Mouse (Mus musculus) cerebellum, postnatal 14 days (tissue): ENCODE results near the gene Nudt4.

Source experiments
- DNase-seq, 2 experiments: peaks; one replicate each; pipeline ENCODE4 v3.0.0; 2021; ENCODE audit warnings: mixed read lengths in 2 of 2

The Nudt4 gene

DNA sequence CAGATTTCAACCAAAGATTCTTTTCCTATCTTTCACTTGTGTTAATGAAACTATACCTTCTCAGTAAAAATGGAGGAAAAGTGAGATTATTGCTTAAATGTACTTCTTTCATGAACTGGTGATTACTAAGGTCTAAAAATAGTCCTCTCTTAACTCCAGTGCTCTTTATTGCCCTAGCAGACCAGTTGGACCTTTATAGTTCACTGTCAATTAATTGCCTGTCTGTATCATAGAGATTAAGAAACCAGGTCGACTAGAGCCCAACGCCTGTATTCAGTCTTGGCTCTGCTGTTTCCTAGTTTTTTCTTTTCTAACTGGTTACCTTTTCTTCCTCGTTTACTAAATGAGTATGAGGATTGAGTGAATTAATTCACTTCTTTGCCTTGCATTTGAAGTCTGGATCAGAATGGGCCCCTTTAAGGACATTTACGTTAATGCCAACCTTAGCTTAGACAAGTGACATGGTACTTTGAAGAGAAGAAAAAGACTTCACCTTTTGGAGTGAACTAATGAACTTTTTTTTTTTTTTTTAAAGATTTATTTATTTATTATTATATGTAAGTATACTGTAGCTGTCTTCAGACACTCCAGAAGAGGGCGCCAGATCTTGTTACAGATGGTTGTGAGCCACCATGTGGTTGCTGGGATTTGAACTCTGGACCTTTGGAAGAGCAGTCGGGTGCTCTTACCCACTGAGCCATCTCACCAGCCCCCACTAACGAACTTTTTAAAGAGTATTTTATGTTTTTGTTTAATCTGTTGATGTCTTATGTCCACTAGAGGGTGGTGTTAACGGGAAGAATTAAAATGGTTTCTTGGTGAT lies 28.3 kb downstream of the Nudt4 start:
- DNase-seq, result no peak

DNA sequence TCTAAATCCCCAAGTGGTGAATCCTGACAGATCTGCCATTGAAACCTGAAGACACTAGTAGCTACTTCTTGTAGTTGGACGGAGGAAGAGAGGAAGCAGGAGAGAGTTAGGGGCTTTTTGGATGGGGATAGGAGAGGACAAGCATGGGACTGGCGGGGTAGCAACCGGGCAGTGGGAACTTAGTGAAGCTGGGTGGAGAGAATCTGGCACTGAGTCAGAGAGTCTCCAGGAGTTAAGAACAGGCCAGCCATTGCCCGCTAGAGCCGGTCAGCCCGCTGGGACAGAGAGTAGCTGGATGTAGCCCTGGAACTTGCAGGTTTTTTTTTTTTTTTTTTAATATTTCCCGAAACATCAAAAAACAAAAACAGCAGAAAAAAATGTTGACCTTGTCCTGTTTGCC lies 30.6 kb downstream of the Nudt4 start:
- DNase-seq, result no peak

DNA sequence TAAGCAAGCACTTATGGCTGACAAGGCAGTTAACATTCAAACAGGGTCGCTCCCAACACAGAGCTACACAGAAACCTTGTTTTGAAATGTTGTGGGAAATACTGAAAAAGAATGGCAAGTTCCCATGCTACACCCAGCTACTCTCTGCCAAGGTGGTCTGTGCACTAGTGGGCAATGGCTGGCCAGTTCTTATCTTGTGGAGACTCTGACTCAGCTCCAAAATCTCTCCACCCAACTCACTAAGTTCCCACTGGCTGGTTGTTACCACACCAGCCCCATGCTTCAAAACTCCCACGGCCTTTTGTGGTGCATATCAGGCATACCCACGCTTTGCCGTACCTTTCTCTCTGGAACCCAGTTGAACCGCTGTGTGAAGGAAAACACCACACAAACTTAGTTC lies 31.0 kb downstream of the Nudt4 start:
- no peak for DNase-seq

DNA sequence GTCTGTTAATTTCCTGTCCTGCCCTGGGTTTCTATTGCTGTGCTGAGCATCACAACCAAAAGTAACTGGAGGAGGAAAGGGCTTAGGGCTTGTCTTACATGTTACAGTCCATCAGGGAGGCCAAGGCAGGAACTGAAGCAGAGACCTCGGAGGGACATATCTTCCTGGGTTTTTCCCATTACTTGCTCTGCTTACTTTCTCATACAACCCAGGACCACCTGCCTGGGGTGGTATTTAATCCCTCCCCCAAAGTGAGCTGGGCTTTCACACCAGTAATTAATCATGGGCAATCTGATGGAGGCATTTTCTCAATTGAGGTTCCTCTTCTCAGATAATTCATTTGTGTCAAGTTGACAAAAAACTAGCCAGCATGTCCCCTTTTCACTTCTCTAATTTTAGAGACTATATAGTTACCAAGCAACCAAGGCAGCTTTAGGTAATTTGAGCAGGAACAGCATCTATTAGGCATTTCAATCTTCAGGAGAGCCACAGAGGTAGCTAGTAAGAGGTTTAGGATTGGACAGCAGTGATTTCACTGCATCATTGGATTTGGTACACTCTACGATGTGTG lies 33.3 kb downstream of the Nudt4 start:
- no peak for DNase-seq

DNA sequence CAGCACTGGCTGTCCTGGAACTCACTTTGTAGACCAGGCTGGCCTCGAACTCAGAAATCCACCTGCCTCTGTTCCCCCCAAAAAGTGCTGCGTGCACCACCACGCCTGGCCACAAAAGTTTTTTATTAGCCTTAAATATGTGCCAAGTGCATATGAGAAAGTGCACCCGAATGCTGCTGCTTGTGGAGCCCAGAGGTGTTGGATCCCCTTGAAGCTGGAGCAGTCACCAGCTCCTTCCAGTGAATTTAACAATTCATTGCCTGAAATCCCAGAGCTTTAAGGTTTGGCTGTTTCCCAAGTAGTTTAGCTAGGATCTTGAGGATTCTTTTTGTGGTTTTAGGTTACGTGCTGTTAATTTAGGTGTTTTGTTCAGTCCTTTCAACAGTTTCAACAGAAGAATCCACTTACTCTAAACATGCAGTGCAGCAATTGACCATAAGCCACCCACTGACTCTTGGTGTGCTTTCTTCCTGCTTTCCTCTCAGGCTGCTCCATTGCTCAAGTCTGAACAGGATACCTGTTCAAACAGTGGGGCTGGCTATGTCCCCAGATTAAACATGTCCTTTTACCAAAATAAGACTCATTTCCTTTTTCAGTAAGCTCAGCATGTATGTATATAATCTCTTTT lies 37.3 kb downstream of the Nudt4 start:
- DNase-seq, result no peak

DNA sequence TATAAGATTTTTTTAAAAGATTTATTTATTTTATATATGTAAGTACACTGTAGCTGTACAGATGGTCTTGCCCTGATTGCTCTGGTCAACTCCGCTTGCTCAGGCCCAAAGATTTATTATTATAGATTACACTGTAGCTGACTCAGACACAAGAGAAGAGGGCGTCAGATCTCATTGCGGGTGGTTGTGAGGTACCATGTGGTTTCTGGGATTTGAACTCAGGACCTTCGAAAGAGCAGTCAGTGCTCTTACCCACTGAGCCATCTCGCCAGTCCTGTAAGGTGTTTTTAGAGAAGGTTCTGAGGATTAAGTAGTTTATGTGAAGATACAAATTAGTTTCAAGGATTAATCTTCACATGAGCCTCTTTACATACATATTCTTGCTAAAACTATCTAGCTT lies 38.1 kb downstream of the Nudt4 start:
- no peak for DNase-seq

DNA sequence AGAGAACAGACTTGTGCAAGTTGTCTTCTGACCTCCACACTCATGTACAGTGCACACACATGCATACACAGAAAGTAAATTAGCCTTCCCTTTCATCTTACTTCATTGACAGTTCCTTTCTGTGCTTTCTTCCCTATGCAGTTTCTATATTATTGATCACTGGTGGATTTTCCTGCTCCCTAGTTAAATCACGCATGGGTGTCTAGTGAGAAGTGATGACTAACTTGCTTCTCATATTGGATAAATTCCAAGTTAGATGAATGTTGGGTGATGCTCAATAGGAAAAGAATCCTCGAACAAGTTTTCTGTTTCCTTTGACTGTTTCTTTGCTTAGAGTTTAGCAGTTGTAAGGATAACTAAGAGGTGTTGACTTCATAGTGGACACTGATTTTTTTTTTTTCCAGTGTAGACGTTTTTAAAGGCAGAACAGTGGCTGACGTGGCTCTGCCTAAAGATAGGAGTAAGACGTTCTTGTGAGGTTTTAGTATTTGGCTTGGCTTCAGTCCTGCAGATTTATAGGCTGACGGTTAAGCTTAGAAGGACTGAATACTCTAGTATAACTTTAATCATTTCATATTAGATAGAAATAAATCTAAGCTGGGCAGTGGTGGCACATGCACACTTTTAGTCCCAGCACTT lies 38.8 kb downstream of the Nudt4 start:
- DNase-seq, result no peak

DNA sequence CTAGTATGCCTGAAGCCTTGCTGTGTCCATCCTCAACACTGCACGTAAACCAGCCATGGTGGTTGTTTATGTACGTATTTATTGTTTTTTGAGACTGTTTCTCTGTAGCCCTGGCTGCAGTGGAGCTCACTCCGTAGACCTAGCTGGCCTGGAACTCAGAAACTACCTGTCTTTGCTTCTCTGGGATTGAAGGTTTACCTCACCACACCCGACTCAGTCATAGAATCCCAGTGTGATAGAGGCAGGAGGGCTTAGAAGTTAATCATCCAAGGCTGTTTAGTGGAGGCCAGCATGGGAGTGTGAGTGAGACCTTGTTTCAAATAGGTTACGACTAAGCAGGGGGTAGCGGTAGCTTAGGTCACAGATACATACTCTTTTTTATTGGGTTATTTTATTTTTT lies 46.3 kb downstream of the Nudt4 start:
- DNase-seq, result no peak

DNA sequence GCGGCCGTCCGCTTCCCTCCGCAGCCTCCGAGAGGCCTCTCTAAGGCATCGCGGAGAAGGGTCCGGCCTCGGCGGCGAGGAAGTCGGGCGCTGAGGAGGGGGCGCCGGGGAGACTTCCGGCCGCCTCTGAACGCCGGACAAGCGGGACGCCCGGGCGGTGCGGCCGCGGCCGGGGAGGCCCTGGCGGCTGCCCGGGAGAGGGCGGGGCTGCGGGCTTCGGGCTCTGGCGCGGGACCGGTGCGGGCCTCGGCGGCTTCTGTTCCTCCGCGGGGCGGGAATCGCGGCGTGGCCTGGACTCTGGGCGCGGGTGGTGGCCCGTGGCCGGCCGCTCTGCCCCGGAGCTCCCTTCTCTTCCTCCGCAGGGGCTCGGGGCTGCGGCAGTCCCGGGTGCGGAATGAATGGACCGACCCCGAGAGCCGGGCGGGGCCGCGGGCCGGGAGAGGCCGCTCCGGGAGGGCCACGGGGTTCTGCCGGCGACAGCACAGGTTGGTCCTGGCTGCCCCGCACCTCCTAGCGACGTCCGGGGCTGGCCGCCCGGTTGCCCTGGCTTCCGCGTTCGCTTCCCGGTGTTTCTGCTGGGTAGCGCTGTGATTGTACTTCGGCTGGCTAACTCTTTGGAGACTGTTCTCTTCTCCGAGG lies 48.5 kb downstream of the Nudt4 start:
- peak in 1 of 2 experiments; percentile 71 for DNase-seq

DNA sequence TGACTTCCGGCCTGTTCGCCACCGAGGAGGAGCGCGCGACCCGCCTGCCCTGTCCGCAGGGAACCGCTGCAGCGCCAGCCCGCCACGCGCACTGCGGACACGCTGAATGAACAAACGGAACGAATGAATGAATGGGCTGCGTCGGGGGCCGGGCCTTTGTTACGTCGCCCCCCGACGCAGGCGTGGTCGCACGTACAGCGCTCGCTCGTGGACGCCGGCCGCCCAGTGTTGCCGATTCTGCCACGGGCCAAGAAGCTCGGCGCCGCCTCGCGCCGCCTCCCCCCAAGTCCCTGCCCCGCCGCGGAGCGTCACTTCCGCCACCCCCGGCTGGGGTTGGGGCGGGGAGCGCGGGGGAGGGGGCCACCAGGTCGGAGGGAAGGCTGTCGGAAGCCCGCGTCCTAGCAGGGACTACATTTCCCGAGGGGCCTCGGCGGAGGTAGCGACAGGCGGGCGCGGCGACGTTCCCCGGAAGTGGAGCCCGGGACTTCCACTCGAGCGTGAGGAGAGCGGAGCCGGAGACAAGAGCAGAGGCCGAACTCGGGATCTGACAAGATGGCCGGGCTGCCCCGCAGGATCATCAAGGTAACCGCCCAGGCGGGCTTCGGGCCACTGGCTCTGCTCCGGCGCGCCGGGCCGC lies 49.2 kb downstream of the Nudt4 start, which contains the start of gene Ube2n:
Ube2n (plus strand) TSS at position 490 of the 637 bp plus-strand sequence.
- DNase-seq, result peak; percentile 98 to 99

DNA sequence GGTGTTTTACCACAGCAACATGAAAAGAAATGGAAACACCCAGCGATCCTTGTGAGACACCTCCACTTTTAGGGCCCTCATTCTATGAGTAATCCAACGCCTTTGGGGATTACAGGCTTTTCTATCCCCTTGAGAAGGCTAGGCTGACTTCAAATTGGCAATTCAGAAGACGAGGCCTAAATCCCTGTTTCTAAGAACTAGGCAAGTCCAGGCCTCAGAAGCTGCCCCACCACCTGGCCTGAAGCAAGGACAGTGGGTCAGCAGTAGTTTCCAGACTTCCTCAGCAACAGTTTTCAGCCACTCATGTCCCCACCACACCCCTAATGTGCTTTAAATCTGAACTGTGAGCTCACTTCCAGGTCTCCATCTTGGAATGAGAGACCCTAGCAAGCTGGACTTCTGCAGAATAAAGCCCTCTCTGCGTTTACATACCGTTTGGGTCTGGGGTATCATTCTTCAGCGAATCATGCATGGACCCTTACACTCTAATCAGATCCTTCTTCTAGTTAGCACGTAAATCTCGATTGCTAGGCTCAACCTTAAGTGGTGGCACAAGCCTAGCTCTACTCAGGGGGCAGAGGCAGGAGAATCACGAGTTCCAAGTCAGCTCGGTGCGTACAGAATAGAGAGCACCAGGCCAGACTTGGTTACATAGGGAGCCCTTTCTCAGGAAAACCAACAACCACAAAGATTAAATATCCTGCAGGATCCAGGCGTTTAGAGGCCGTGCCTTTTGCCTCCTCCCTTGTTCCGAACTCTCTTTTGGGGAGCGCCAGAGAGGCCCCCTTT lies 50.0 kb downstream of the Nudt4 start:
- no peak for DNase-seq

DNA sequence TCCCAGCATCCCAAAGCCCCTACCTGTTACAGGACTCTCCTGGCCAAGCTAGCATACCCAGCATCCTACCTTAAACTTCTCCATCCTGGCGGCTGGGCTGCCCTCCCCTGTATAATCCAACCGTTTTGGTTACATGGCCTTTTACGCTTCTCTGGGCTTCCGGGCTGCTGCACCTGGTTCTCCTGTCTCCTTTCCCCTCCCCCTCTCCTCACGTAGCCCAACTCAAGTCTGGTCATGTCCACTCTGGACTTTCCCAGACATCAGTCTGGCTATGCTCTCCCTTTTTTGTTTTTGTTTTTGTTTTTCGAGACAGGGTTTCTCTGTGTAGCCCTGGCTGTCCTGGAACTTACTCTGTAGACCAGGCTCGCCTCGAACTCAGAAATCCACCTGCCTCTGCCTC lies 51.3 kb downstream of the Nudt4 start:
- no peak for DNase-seq

DNA sequence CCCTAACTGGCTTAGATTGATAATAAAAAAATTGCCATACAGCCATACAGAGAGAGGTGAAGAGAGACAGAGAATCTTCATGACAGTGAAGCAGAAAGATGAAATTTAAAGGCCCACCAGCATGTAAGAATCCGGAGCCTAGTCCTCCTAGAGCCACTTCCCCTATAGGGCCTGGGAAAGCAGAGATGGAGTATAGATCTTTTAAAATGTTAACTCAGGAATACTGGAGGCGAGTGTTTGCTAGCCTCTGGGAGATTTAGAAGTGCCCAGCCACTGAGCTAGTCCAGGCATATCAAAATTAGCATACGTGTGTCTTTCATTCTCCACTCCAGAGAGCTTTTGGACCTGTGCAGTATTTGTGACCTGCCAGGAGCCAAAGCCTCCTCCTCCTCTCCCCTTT lies 54.7 kb downstream of the Nudt4 start:
- no peak for DNase-seq

DNA sequence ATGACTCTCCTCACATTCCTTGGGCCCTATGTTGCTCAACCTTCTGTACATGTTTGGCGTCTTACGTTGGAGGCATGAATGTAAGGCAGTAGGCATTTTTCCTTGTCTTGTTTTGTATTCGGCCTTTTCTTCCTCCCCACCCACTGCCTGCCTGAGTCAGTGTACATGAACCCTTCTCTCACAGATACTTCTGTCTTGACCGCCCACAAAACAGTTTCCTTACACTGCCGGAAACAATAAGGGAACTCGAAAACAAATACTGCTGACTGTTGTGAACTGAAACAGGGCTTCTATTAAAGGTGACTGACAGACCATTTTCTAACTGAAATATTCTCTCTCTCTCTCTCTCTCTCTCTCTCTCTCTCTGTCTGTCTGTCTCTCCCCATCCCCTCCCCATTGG lies 55.2 kb downstream of the Nudt4 start:
- DNase-seq, result no peak

DNA sequence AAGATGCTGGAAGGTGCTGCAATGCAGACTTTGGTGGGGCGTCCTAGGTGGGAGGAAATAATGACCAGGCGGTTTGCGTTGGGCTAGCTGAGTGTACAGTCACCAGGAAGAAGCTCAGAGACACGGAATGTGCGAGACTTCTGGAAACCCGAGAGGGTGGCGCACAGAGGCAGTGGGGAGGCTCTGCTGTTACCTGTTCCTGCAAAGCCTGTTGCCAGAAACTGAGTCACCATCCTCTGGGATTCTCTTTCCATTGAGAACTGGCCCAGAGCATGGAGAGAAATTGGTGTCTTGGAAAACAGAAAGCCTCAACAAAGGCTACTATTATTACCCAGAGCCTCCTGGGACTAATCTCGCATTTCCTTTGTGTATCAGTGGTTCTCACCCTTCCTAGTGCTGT lies 55.8 kb downstream of the Nudt4 start:
- DNase-seq, result no peak

DNA sequence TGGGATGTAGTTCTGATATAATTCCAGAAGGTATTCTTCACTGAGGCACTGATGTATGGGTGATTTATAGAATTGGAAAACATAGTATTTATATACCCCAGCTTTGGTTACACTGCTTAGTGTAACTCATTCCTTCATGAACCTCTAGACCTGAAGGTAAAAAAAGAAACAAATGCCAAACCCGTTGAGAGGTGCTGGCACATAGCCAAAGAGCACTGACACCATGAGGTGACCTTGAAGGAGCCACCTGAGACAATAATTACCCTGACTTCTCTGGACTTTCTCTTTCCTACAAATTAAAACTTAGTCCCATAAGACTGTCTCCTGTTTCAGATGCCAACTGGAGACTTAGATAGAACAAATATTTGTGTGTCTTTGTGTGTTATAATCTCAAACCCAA lies 59.6 kb downstream of the Nudt4 start:
- DNase-seq, result no peak

DNA sequence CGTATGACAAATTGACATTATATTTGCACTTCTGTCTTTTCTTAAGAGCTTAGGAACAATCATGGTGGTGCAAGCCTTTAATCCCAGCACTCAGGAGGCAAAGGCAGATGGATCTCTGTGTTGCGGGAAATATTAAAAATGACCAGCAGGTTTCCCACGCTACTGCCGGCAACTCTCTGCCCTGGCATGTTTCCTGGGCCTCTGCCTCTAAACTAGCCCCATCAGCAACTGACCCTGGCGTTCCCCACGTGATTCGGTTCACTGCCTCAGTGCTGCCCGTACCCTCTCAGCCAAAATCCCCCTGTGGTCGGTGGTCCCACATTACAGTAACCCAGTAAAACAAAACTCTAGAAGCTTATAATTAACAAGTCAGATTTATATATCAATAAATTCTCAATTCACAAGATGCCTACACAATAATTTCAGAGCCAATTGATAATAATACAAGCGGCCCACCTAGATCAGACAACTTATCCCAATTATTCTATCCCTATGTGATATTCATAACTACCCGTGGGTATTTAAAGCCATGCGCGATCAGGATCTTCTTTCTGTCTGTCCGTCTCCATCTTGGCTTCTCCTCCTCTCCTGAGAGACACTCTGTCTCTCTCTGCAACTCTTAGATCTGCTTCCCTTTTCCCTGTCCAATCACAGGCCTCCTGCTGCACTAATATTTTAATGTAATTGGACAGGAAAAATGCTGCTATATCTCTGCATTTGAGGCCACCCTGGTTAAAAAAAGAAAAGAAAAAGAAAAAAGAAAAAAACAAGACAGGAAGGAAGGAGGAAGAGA lies 60.3 kb downstream of the Nudt4 start:
- DNase-seq, result no peak

DNA sequence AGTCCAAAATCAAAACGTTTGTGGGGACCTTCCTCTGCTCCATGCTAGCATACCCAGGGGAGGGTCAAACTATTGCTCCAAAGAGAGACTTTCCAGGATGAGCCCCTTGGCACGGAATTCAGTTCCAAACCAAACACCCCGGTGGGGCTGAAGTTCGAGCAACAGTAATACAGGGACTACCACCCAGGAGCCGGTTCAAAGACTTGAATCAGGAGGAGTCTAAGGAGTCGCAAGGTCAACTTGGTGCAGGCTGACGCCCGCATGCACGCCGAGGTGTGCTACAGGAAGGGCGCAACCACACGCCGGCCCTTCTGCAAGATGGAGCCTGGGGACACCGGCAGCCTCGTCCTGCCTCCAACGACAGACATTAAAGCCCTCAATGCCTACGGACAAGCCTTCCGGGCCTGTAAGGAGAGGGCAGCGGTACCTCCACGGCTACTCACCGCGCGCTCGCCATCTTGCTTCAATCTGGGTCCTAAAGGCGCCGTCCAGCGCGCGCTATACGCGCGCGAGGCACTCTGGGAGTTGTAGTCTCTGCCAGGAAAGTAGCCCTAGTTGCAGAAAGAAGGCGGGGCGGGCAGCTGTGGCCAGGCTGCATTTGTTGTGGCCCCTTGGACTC lies 62.4 kb downstream of the Nudt4 start, which contains the start of gene Mrpl42:
Mrpl42 (minus strand) TSS at position 478 of the 619 bp plus-strand sequence.
- peak; percentile 91 to 92 for DNase-seq

DNA sequence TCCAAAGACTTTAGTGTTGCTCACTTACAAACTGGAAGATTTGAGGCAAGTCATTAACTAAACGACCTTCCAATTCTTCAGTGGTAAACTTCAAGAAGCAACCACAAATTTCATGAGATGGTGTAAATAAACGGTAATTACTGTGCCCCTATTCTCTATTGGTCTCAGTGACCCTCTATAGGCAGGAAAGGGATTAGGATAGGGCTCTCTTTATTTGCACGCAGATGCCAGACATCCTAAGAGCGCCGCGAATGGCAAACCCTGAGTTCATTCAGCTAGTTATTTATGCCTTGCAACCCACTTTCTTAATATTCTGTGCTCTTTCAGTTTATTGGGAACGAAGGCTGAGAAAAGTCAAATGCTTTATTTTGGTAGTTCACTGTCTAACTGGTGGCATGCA lies 62.9 kb downstream of the Nudt4 start:
- no peak for DNase-seq
